Mouse (Mus musculus): ENCODE results near the gene Tiam2. TPM values are rescaled to one million over a fixed set of nuclear protein-coding genes. Genes with fewer than 3 reads are reported as not detected.

Tiam2 gene
- total RNA-seq, 1 experiment from 2014 or later: 161 TPM

- no peak for ATAC-seq (replicated peaks; ENCODE audit: insufficient number of reproducible peaks, low FRiP score, low TSS enrichment, poor library complexity, severe bottlenecking)
These were observed 107.3 kb downstream of the Tiam2 start for GRCm38 (mm10) chr17:3433521-3434271.

- ATAC-seq (replicated peaks; ENCODE audit: insufficient number of reproducible peaks, low FRiP score, low TSS enrichment, poor library complexity, severe bottlenecking): no peak
These were observed 108.9 kb downstream of the Tiam2 start for GRCm38 (mm10) chr17:3435299-3435698.

GRCm38 (mm10) chr17:3436841-3437515 is 110.6 kb downstream of the Tiam2 start:
- no peak for ATAC-seq (replicated peaks; ENCODE audit: insufficient number of reproducible peaks, low FRiP score, low TSS enrichment, poor library complexity, severe bottlenecking)

- ATAC-seq (replicated peaks; ENCODE audit: insufficient number of reproducible peaks, low FRiP score, low TSS enrichment, poor library complexity, severe bottlenecking): no peak
These were observed 116.4 kb downstream of the Tiam2 start for GRCm38 (mm10) chr17:3442526-3443401.

GRCm38 (mm10) chr17:3446191-3446950 is 120.0 kb downstream of the Tiam2 start:
- 0 out of 2 replicates have a peak, but pooled peaks have one; percentile 20 for ATAC-seq (replicated peaks; ENCODE audit: insufficient number of reproducible peaks, low FRiP score, low TSS enrichment, poor library complexity, severe bottlenecking)

- 0 out of 2 replicates have a peak, but pooled peaks have one; percentile 18 for ATAC-seq (replicated peaks; ENCODE audit: insufficient number of reproducible peaks, low FRiP score, low TSS enrichment, poor library complexity, severe bottlenecking)
These were observed 122.4 kb downstream of the Tiam2 start for GRCm38 (mm10) chr17:3448725-3449124.

GRCm38 (mm10) chr17:3451077-3451476 is 124.7 kb downstream of the Tiam2 start:
- peak; percentile 74 for ATAC-seq (replicated peaks; ENCODE audit: insufficient number of reproducible peaks, low FRiP score, low TSS enrichment, poor library complexity, severe bottlenecking)

GRCm38 (mm10) chr17:3452571-3453311 is 126.4 kb downstream of the Tiam2 start:
- peak; percentile 25 for ATAC-seq (replicated peaks; ENCODE audit: insufficient number of reproducible peaks, low FRiP score, low TSS enrichment, poor library complexity, severe bottlenecking)

GRCm38 (mm10) chr17:3453946-3454345 is 127.6 kb downstream of the Tiam2 start:
- ATAC-seq (replicated peaks; ENCODE audit: insufficient number of reproducible peaks, low FRiP score, low TSS enrichment, poor library complexity, severe bottlenecking): peak; percentile 49

GRCm38 (mm10) chr17:3454850-3455249 is 128.5 kb downstream of the Tiam2 start:
- no peak for ATAC-seq (replicated peaks; ENCODE audit: insufficient number of reproducible peaks, low FRiP score, low TSS enrichment, poor library complexity, severe bottlenecking)

GRCm38 (mm10) chr17:3457914-3458681 is 131.7 kb downstream of the Tiam2 start:
- no peak for ATAC-seq (replicated peaks; ENCODE audit: insufficient number of reproducible peaks, low FRiP score, low TSS enrichment, poor library complexity, severe bottlenecking)

- no peak for ATAC-seq (replicated peaks; ENCODE audit: insufficient number of reproducible peaks, low FRiP score, low TSS enrichment, poor library complexity, severe bottlenecking)
These were observed 139.5 kb downstream of the Tiam2 start for GRCm38 (mm10) chr17:3465861-3466260.

- ATAC-seq (replicated peaks; ENCODE audit: insufficient number of reproducible peaks, low FRiP score, low TSS enrichment, poor library complexity, severe bottlenecking): no peak
These were observed 140.3 kb downstream of the Tiam2 start for GRCm38 (mm10) chr17:3466681-3467080.

GRCm38 (mm10) chr17:3467636-3468324 is 141.4 kb downstream of the Tiam2 start:
- no peak for ATAC-seq (replicated peaks; ENCODE audit: insufficient number of reproducible peaks, low FRiP score, low TSS enrichment, poor library complexity, severe bottlenecking)

GRCm38 (mm10) chr17:3472018-3472417 is 145.6 kb downstream of the Tiam2 start:
- no peak for ATAC-seq (replicated peaks; ENCODE audit: insufficient number of reproducible peaks, low FRiP score, low TSS enrichment, poor library complexity, severe bottlenecking)

GRCm38 (mm10) chr17:3476546-3476945 is 150.2 kb downstream of the Tiam2 start:
- ATAC-seq (replicated peaks; ENCODE audit: insufficient number of reproducible peaks, low FRiP score, low TSS enrichment, poor library complexity, severe bottlenecking): no peak

Measured in monocyte, adult 5-6 weeks (primary cell).